16 mouse cellular contexts compared by ENCODE assay signal in the genomic region with DNA sequence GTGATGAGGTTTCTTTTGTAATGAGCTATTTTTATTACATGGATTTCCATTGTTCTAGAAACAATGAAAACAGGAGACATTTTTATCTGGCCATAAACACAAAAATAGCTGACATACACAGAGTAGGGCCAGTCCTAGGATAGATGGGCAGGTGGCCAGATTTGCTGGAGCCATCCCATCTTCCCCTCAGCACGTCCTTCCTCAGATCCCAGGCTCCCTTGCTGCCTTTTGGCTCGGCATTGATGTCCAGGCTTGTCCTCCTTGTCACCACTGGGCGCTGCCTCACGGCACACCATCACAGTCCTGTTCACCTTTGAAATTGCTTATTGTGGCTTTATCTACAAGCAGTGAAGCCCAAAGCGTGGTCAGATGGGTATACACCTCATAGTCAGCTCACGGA. TPM values are rescaled to one million over a fixed set of nuclear protein-coding genes. Genes with fewer than 3 reads are reported as not detected.
DNase-seq lines count a peak whose midpoint lies in the region; ATAC-seq and TF ChIP-seq lines count a peak whose summit lies in the region.
"Had no signal": no experiment of that assay in that cellular context is flagged by ENCODE, and none has a peak within 500 bp of the region (broad histone marks: within the 10 kb centered on the region; RNA-seq: fewer than 3 reads in every experiment).

No protein-coding gene starts in this region.

- no peaks in the 10 kb centered on the region for H3K9me3 ChIP-seq in heart, embryonic 11.5 days (replicated peaks; ENCODE audit: control insufficient read depth, low read length)
- no peaks in the 10 kb centered on the region for H3K9me3 ChIP-seq in midbrain, embryonic 15.5 days
- H3K9me3 ChIP-seq: forebrain, embryonic 15.5 days; G1E; heart, embryonic 15.5 days; limb, embryonic 12.5 days; stomach, embryonic 15.5 days had no signal

- no peak for TF ChIP-seq CTCF in spleen, adult 2 months (IDR thresholded peaks at IDR 0.05; ENCODE audit: extremely low read depth, insufficient read depth, insufficient read length, insufficient replicate concordance)

- no peak overlapping the region for H3K27ac ChIP-seq in heart, embryonic 11.5 days (ENCODE audit: low read depth, low read length)
- H3K27ac ChIP-seq in spleen, adult 2 months (ENCODE audit: insufficient read depth, low read length), result 0 out of 2 replicates have a peak overlapping the region, but pooled peaks have one; percentile 35
- H3K27ac ChIP-seq in midbrain, embryonic 15.5 days, result no peak overlapping the region
- H3K27ac ChIP-seq: forebrain, embryonic 15.5 days; heart, embryonic 15.5 days; limb, embryonic 12.5 days; stomach, embryonic 15.5 days had no signal

- no peak for TF ChIP-seq POLR2A in spleen, adult 2 months (IDR thresholded peaks at IDR 0.05; ENCODE audit: low read depth, low read length)

- ATAC-seq in heart, embryonic 11.5 days (replicated peaks; ENCODE audit: insufficient number of reproducible peaks, low FRiP score, low TSS enrichment), result no peak
- ATAC-seq in midbrain, embryonic 15.5 days (replicated peaks), result no peak
- ATAC-seq: forebrain, embryonic 15.5 days; inflammation-experienced regulatory T-cells, adult 6 months had no signal

- no peaks in the 10 kb centered on the region for H3K27me3 ChIP-seq in heart, embryonic 11.5 days (ENCODE audit: control insufficient read depth, insufficient read depth, low read length)
- no peaks in the 10 kb centered on the region for H3K27me3 ChIP-seq in spleen, adult 2 months (ENCODE audit: control insufficient read depth, insufficient read depth, low read length)
- H3K27me3 ChIP-seq in midbrain, embryonic 15.5 days (replicated peaks), result no peaks in the 10 kb centered on the region
- H3K27me3 ChIP-seq: forebrain, embryonic 15.5 days; heart, embryonic 15.5 days; limb, embryonic 12.5 days; stomach, embryonic 15.5 days had no signal

- no peak overlapping the region for H3K4me2 ChIP-seq in heart, embryonic 11.5 days
- no peak overlapping the region for H3K4me2 ChIP-seq in midbrain, embryonic 15.5 days
- H3K4me2 ChIP-seq: forebrain, embryonic 15.5 days; heart, embryonic 15.5 days; limb, embryonic 12.5 days; midbrain, embryonic 11.5 days; stomach, embryonic 15.5 days had no signal

- no peaks in the 10 kb centered on the region for H3K4me1 ChIP-seq in heart, embryonic 11.5 days (ENCODE audit: control insufficient read depth, insufficient read depth, low read length)
- H3K4me1 ChIP-seq in spleen, adult 2 months (ENCODE audit: control insufficient read depth, insufficient read depth, insufficient read length), result no peaks in the 10 kb centered on the region
- H3K4me1 ChIP-seq in midbrain, embryonic 15.5 days, result no peaks in the 10 kb centered on the region
- H3K4me1 ChIP-seq: forebrain, embryonic 15.5 days; heart, embryonic 15.5 days; stomach, embryonic 15.5 days had no signal

- 63% methylated on average over 6 of the region's 6 CpGs for WGBS in heart, embryonic 11.5 days (ENCODE audit: insufficient replicate concordance)
- 76% methylated on average over 6 of the region's 6 CpGs for WGBS in spleen, adult 2 months
- WGBS in midbrain, embryonic 15.5 days, result 82% methylated on average over 6 of the region's 6 CpGs

- H3K9ac ChIP-seq in heart, embryonic 11.5 days (ENCODE audit: low read depth, low read length), result no peak overlapping the region
- H3K9ac ChIP-seq in midbrain, embryonic 15.5 days, result no peak overlapping the region
- H3K9ac ChIP-seq: forebrain, embryonic 15.5 days; heart, embryonic 15.5 days; limb, embryonic 12.5 days; stomach, embryonic 15.5 days had no signal

- DNase-seq in heart, adult 11 months, result peak; percentile 95
- DNase-seq in spleen, adult 2 months (ENCODE audit: low read depth in 1 of 2, low spot score in 2 of 2), result no peak
- no peak for DNase-seq in spleen, postnatal 36 days (ENCODE audit: low spot score in 2 of 2)
- peak; percentile 33 for DNase-seq in heart, postnatal 14 days
- DNase-seq in layer of hippocampus, adult 18-20 months (ENCODE audit: low spot score in 2 of 2), result no peak
- no peak for DNase-seq in frontal cortex, adult 2 months (ENCODE audit: extremely low spot score in 1 of 2, low spot score in 1 of 2)
- DNase-seq: thymus, postnatal 14 days had no signal

- intact Hi-C loops in heart, postnatal 14 days (cut with DNase I), result no loop called here

- H3K4me3 ChIP-seq in heart, embryonic 11.5 days (ENCODE audit: low read depth, low read length), result no peak overlapping the region
- no peak overlapping the region for H3K4me3 ChIP-seq in spleen, adult 2 months (ENCODE audit: extremely low read depth, insufficient read depth, insufficient read length)
- H3K4me3 ChIP-seq in midbrain, embryonic 15.5 days, result no peak overlapping the region
- H3K4me3 ChIP-seq: forebrain, embryonic 15.5 days; heart, embryonic 15.5 days; limb, embryonic 12.5 days; stomach, embryonic 15.5 days had no signal

- no peaks in the 10 kb centered on the region for H3K36me3 ChIP-seq in heart, embryonic 11.5 days (ENCODE audit: control insufficient read depth, insufficient read depth, low read length)
- no peaks in the 10 kb centered on the region for H3K36me3 ChIP-seq in spleen, adult 2 months (ENCODE audit: control insufficient read depth, insufficient read depth, low read length)
- no peaks in the 10 kb centered on the region for H3K36me3 ChIP-seq in midbrain, embryonic 15.5 days (replicated peaks)
- H3K36me3 ChIP-seq: forebrain, embryonic 15.5 days; G1E; heart, embryonic 15.5 days; limb, embryonic 12.5 days; stomach, embryonic 15.5 days had no signal

RNA-seq across cellular contexts. Expression of a gene that starts 15.0 kb away (rescaled TPM):
- 2.2 and 3.0 TPM in 2 replicates for polyA plus RNA-seq in heart, embryonic 11.5 days (2014; fragmentation: Nextera tagmentation; extraction: Ambion mirVana)
- 11.8 and 12.1 TPM in 2 replicates for polyA plus RNA-seq in spleen, adult 2 months (2012; rRNA removed)
- total RNA-seq in heart, postnatal 14 days (2021), result 1 to 10 TPM; 2.8 to 3.5 TPM
- polyA plus RNA-seq in midbrain, embryonic 15.5 days (2015; fragmentation: Nextera tagmentation; extraction: Ambion mirVana), result 14.3 and 14.4 TPM in 2 replicates
- 100 to 1,000 TPM; 118 to 133 TPM for total RNA-seq in layer of hippocampus, adult 18-20 months (2021)
- 60.3 and 73.1 TPM in 2 replicates for polyA plus RNA-seq in frontal cortex, adult 2 months (2012; rRNA removed)
- polyA plus RNA-seq: G1E had no signal

Comparison
In these comparisons a context has a peak if more than half of its experiments do, and no peak if none do; other contexts are left out.
1. DNase-seq: peak in heart, adult 11 months (single experiment) and heart, postnatal 14 days (2 of 2); none in spleen, adult 2 months (0 of 2), spleen, postnatal 36 days (0 of 2), layer of hippocampus, adult 18-20 months (0 of 2) and frontal cortex, adult 2 months (0 of 2).